Mouse (Mus musculus) R1 (cell line): Measurements from ENCODE around the gene Zbtb20.

Experiments
- DNase-seq: peaks from one replicate; pipeline ENCODE4 v3.0.0-alpha.2; 2018; ENCODE audit warnings: low read depth, low spot score

Zbtb20 gene

DNA sequence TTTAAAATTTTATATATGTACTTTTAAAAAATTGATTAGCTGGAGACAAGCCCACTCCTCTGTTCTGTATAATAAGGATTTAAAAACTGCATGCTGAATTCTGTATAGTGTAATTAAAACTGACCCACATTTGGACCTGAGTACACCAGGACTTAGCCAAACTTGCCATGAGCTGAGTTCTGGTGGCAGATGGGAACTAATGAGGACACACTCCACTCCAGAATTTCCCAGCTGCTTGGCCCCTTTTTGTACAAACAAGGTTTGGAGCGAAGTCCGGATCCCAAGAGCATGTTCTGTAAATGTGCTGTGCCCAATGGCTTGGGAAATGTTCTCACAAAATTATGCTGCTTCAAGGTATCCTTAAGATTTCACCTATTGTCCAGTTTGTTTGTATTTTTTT, 204.7 kb downstream of the Zbtb20 start:
- no peak for DNase-seq

DNA sequence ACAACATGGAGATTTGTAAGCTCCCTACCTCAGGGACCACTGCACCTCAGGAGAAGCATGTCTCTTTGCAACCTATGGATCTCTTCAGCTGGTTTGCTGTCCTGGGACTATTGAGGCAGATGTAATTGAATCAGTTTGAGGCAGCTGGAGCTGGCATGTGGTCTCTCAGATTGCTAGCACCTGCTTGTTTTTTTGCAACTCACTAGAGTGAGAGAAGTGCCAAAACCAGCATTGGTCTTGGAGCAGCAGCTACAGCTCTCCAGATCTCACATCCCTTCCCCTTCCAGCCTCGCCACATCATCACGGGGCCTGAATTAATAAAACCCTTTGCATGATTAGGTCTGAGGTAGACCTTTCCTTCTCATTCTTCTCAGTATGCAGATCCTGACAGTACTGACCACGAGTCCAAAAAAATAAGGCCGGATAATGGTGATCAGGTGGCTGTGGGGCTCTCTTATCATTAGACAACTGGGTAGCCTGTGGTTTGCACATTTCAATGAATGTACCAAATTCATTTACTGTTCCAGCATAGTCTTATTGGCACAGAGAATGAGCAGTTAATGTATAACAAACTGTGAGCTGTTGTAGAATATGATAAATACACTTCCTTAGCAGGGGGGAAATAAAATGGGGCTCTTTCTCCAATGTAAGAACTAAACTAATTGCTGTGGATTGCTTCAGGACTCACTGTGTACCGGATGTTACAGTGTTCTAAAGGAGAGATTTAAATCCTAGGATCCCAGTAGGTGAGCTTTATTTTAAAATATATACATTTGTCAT, 205.4 kb downstream of the Zbtb20 start:
- DNase-seq, result no peak

DNA sequence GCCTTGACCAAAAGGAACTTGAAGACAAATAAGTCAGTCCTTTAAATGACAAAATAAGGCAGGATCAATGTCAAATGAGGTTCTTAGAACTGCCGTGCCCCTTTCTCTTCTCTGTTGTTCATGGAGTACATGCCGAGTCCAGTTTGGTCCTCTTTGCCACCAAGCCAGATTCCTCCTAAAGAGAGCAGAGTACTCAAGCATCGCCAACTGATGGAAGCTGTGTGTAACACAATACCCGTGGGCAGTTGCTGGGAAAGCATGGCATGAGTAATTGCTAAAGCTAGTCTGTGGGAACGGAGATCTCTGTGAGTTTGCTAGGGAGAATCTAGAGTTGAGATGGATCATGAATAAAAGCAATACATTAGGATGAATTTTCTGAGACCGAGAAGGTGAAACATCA, 206.3 kb downstream of the Zbtb20 start:
- no peak for DNase-seq

DNA sequence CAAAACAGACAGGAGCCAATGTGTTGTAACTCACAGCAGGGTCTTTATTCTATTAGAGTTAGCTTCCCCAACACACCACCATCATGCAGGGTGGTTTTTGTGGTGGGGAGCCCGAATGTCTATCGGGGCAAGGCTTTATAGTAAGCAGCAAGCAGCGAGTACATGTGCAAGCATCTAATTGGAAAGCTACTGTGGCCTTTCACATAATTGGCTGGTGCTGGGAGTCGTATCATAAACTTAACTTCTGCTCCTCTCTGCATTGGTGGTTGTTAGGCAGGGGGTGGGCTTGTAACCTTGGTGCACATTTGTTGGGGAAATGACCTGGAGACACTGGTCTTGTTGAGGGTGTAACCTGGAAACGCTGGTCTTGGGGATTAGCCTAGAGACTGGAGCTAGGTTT, 207.1 kb downstream of the Zbtb20 start:
- peak; percentile 8 for DNase-seq

DNA sequence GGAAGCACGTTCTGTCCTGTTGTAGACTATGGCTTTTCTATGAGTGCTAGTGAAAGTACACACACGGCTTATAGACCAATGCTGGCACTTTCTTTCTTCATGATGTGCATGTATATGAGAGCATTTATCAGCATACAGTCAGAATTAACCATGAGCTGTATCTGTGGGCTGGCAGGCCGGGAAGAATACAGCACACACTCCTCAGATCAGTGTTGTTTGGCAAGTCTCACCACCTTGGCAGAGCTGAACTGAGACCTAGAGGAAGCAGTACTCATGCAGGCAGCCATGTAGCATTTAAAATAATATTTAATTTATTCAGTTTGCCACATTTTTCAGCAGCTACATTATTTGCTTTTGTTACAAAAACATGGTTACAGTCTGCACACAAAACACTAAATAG, 214.5 kb downstream of the Zbtb20 start:
- DNase-seq, result no peak

DNA sequence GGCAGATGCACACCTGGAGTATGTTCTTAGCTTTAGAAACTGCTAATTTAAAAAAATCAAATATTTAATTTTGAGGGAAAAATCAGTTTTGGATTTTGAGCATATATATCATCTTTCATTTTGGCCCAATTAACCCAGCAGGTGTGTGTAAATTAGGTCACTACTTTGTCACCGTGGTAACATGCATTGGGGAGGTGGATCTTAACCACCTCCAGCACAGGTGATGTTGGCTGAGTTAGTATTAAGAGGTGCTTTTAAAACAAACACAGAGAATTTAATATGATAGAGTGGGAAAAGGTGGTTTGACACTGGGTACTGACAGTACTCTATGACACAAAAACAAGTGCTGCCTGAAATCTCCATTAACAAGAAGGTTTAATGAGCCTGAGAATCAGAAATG, 218.5 kb downstream of the Zbtb20 start:
- DNase-seq, result no peak

DNA sequence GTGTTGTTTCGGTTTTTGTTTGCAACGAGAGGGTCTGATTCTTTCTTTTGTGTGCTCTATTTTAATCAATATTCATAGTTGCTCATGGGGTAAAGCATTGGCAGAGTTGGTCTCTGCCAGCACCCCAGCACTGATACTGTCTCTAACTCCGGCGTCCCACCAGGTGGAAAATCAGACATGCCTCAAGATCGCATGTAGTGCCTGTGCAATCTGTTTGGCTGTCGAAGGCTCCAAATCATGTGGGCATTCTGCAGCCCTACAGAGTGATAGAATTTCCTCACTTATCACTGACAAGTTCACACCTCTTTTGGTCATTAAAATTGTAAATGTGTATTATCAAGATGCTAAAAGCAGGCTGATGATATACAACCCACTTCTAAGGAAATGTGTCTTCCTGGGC, 219.1 kb downstream of the Zbtb20 start:
- DNase-seq, result no peak

DNA sequence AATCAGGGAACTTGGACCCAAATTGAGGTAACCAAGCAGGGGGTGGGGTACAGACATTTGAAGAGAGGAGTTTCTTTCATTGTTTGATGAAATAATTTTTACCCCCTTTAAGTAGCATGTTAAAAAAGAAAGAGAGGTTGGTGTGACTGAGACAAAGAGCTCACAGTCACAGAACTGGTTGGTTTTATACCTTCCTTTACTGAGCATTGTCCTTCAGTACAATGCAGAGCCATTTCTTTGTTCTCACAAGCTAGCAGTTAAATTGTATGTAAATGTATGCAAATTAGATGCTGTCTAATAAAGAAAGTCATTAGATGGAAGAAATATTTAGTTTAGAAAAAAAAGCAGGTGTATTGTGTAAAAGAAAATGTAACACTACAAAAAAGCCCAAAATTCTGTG, 220.4 kb downstream of the Zbtb20 start:
- peak; percentile 20 for DNase-seq

DNA sequence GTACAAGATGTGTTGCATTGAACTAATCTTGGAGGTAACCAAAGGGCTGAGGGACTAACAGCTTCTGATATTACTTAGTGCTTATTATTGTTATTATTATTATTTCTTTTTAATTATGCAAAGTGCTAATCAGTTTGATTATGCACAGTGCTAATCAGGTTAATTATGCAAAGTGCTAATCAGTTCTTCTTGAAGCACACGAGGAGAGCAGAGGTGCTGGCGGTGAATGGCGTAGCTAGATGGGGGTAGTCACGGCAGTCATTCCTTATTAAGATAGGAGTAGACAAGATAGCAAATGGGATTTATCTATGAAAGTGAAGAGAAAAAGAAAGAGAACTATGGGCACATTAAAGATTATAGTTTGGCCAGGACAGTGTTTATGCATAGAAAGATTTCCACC, 222.5 kb downstream of the Zbtb20 start:
- no peak for DNase-seq

DNA sequence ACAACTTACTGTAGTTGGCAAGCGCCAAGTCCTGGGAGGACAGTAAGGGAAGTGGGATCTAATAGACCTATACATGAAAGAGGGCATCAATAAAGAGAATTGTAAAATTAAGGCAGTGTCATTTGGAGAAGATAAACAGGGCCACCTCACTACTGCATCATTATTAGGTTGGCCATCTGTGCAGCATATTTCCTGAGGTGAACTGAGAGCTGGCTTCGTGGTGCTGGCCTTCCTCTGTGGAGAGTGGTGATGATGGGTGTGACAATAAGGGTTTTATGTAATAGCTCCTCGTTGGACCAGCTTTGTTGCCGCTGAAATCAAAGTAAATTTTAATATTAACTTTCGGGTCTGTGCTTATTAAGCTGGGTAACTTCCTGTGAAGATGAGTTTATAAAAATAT, 223.0 kb downstream of the Zbtb20 start:
- no peak for DNase-seq

DNA sequence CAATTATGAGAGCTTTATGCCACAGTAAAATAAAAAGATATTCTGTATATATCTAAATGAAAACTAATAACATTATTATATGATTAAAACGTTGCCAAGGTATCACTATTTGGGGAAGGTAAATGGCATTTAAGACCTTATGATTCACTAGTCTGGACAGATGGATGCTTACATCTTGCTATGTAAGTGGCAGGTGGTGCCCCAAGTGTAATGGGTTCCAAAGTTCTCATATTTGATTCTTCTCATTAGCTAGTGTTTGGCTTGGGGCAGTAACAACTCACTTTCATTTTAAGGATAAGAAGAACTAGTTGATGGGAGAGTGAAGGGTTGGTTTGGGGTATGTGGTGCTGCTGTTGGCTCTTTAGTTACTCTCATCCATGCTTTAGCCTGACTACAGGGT, 235.6 kb downstream of the Zbtb20 start:
- DNase-seq, result no peak

DNA sequence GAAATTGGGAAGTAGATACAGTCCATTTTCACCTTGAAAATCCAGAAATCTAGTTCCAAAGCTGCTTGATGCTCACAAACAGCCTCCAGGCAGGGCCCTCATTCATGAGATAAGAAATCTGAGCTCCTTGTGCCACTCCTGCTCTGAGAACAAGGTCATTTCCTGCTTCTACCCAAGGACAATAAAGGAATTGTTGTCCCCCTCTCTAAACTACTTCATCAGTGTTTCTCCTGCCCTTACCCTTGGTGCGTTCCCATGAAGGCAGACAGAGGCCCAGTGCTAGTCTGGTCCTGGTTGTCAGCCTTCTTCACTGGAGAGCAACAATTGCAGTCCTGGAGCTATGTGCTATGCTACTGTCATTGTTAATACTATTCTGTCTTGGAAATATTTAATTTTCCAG, 238.3 kb downstream of the Zbtb20 start:
- no peak for DNase-seq

DNA sequence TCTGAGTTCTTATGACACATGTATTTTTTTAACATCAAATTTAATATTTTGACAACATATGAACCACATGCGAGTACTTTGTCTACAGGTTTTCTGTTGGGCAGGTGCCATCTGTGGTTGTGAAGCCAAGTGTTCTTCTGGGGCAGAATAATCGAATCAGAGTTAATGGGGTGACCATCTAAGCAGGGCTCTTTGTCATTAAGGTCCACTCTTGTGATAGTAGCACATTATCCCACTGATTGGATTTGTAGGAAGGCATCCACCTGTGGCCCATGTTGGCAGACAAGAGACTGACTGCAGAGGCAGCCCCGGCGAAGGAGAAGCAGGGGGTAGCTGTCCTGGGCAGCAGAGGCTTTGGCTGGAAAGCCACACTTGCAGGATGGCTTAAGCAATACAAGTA, 254.3 kb downstream of the Zbtb20 start:
- no peak for DNase-seq

DNA sequence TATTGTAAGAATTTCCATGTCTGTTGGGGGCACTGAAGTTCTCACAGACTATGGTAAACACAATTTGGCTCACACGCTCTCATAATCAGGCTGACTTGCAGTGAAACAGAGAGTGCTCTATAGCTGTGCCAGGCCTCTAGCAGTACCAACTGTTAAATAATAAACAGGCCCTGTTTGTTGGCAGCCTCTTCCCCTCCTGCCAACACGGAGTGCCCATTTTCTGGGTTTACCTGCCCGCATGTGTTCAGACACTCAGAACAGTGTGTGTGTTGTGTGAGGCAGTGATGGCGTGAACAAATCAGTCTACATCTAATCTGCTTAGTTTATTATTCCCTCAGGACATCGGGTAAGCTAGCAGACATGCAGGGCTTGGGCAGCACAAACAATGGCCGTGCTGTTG, 254.9 kb downstream of the Zbtb20 start:
- no peak for DNase-seq

DNA sequence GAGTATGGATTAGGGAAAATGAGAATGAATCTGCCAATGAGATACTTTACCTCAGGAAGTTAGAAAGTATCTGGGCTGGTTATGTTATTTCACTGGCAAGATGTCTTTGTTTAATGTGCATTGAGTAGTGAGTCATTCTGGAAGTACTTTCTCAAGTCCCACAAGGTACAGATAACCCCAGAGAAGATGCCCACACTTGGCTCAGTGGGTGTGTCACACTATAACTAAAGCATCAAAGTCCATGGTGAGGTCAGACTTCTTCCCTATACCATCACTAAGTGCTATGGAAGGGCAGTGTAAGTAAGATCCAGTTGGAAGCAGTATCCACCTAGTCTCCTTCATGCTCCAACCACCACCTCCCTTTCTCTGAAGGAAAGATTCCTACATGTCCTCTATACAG, 255.4 kb downstream of the Zbtb20 start:
- no peak for DNase-seq

DNA sequence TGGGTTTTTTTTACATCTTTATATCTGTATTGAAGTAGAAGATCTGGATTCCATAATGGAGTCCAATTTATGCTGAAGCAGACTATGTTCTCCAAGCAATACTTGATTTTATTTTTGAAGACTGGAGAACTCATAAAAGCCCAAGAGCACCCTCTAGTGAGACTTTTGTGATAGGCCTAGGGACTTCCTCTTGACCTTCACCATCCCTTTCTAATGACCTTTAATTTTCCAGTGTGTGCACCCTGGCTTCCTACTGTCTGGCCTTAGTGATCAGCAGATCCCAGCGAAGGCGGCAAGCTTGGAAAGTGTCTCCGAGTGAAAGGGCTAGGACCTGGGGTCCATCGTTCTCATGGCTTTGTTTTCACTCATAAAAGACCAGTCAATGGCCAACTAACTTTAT, 292.8 kb downstream of the Zbtb20 start:
- peak; percentile 49 for DNase-seq

DNA sequence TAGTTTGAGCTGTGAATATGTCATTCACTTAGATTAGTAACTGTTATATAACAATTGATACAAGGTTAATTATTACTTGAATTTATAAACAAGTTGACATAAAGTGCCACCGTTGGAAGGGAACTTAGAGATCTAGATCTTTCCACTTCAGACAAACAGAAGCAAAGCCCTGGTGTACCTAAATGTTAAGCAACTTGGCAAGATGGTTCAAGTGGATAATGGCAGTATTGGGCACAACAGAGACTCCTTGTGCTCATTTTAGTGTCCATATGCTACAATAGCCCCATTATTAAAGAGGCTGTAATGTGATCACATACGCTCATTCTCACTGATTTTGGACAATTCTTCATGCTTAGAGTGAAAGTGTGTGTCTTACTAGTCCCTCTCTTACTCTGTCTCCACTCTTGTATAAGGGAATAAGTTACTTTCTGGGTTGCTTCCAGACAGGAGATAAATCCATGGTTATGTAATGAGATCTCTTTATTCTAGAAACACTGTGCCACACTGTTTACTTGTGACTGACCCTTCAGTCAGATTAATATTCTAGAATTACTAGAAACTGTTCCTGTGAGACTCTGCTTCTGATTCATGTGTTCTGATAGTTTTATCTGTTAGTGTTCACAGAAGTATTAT, 293.7 kb downstream of the Zbtb20 start:
- no peak for DNase-seq

DNA sequence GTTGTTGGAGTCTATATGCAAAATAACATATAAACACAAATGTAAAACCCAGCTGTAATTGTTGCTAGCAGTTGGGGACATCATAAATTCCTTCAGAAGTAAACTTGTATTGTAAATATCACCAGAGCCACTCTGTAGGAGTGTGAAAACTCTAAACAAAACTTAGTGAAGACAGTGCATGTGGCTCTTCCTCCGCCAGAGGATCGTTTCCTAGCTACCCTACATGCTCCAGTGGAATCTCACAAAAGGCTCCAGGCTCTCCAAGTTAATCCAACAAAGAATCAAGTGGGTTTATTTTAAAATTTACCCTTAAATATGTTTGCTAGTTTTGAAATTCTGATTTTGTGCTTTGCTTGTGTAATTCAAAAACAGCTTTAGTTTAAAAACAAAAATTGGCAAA, 296.5 kb downstream of the Zbtb20 start:
- no peak for DNase-seq

DNA sequence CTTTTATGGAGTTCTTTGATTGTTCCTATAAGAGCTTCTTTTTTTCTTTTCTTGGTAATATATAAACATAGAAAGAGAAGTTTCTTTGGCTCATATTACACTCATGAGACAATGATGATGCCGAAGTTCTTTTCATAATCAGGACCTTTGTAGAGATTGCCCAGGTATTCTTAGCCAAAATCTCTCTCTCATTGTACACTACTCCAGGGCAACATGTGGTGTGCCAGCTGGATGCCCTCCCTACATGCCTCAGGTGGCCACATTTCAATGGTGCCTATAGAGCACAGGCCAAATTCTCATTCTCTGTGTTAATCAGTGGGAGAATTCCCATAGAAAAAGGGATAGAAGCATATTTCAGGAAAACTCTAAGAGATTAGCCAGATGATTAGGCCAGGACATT, 297.2 kb downstream of the Zbtb20 start:
- DNase-seq, result no peak

DNA sequence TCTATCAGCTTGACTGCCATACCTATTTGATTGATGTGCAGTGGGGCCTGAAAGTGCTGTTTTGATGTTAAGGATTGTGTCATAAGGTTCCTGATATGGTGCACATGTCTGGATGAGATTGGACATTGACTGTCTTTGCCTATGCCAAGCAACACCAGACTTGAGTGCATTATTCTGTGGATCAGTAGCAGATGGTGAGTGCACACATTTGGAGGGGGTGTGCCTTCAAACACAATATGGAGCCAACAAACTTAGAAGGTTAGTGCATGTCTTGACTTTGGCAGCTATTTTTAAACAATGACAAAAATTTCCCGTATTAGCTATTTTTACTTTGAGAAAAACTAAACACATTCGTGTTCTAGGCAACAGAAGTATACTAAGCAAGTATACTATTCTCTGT, 299.1 kb downstream of the Zbtb20 start:
- DNase-seq, result no peak

DNA sequence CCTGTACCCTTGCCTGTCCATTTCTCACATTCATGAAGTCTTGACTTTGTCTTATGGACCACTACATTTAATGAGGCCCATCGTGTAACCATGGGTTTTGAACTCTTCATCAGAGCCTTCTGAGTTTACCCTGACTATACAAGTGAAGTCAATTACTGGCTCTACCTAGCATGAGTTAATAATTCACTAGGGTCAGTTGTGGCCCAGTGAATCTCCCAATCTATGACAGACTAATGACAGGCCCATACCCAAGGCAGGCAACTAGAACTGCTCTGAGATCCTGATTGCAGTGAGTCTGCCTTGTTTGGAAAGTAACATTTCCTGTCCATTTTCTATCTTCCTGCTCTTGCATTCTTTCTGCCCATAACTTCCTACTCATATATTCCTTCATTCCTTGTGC, 305.4 kb downstream of the Zbtb20 start:
- DNase-seq, result no peak

DNA sequence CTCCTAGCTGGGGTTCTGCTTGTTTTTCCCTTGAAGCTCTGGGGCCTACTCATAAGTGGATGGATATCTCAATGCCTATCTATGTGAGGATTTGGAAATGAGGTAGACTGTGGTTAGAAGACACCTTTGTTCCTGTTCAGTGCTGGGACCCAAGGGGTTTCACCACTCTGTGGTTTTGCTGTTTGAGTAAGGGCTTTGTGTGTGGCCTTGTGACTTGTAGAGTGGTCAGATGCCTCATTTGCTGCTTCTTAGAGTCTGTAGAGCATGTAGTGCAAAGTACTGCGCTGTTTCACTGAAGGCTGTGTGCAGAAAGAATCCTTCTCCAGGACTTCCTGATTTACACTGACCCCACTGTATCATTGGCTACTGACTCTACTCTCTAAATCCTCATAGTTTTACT, 314.7 kb downstream of the Zbtb20 start:
- DNase-seq, result no peak

DNA sequence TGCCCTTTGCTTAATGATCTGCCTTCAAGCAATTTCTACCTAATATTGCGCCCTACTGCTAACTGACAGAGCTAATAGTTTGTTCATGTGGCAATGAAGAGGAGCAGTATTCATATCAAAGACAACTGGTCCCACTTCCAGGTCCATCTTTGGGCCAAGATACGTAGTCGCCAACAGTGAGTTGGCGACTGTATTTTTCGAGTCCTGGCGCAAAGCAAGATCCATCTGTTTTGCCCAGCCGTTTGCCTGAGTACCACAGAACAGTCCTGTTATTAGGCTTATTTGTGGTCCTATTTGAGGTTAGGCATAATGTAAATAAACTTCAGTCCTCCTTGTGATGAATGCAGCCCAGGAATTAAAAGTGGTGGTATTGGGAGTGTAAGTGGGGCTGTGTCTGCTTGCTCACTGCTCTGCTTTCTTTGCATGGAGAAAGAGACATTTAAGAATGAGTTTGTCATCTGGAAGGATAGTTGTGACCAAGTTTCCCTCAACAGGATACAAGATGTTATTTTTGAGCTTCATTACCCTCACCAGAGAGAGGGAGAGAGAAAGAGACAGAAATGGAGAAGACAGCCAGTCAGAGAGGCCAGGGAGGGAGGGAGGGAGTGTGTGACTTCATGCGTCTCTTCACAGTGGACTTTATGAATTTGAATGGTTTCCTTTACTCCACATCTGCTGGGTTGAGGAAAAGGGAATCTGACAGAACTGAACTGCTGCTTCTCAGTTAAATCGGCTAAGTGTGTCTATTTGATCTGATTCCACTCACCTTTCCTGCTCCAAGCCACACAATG, 315.6 kb downstream of the Zbtb20 start:
- DNase-seq, result no peak
